In genomic region chr3:122432811-122433406, GRCm38 (mm10) we compare ENCODE assay signal across 15 mouse cellular contexts.
DNase-seq lines count a peak whose midpoint lies in the region; ATAC-seq and TF ChIP-seq lines count a peak whose summit lies in the region.
"Had no signal": no experiment of that assay in that cellular context is flagged by ENCODE, and none has a peak within 500 bp of the region (broad histone marks: within the 10 kb centered on the region; RNA-seq: fewer than 3 reads in every experiment).

No protein-coding gene starts in this region.

- H3K4me2 ChIP-seq in kidney, postnatal 0 days (ENCODE audit: low read length) = no peak overlapping the region
- H3K4me2 ChIP-seq: forebrain, embryonic 15.5 days; heart, embryonic 11.5 days; hindbrain, embryonic 12.5 days had no signal

- no peak; the same call in 1 of the 2 replicates for ATAC-seq in kidney, postnatal 0 days (replicated peaks; ENCODE audit: low FRiP score, low read depth)
- ATAC-seq: forebrain, embryonic 15.5 days had no signal

- TF ChIP-seq CTCF in kidney, postnatal 0 days (IDR thresholded peaks at IDR 0.05; ENCODE audit: low read depth) = no peak
- TF ChIP-seq CTCF in bone marrow, adult 2 months (IDR thresholded peaks at IDR 0.05; ENCODE audit: control insufficient read depth, insufficient read depth, low read length) = no peak

- WGBS in kidney, postnatal 0 days = 28% methylated on average over 9 of the region's 9 CpGs
- WGBS in bone marrow, adult 2 months = 57% methylated on average over 9 of the region's 9 CpGs

- H3K4me1 ChIP-seq in kidney, postnatal 0 days (replicated peaks; ENCODE audit: insufficient read depth, low read length) = 0 out of 2 replicates have a peak, but pooled peaks cover 6% of the 10 kb centered on the region
- H3K4me1 ChIP-seq in bone marrow, adult 2 months (ENCODE audit: control insufficient read depth, insufficient read depth, low read length) = peaks cover 1% of the 10 kb centered on the region; the same call in 1 of the 2 replicates

- peak; percentile 54 for DNase-seq in embryo, embryonic 10 days (ENCODE audit: low spot score)
- DNase-seq in embryo, embryonic 9.5 days (ENCODE audit: extremely low spot score) = no peak
- peak; percentile 77 for DNase-seq in kidney, postnatal 0 days (ENCODE audit: low spot score)
- no peak for DNase-seq in kidney, postnatal 25 days
- peak; percentile 47 for DNase-seq in lung, postnatal 25 days (ENCODE audit: low spot score)
- no peak for DNase-seq in frontal cortex, postnatal 14 days (ENCODE audit: low spot score in 2 of 2)
- no peak for DNase-seq in thymus, postnatal 25 days
- DNase-seq: adrenal gland, postnatal 25 days; cerebellum, adult 18-20 months; kidney, adult 2 months; retina, postnatal 1 day had no signal

- H3K9me3 ChIP-seq in kidney, postnatal 0 days (replicated peaks; ENCODE audit: low read length) = no peaks in the 10 kb centered on the region
- H3K9me3 ChIP-seq: forebrain, embryonic 15.5 days; hindbrain, embryonic 12.5 days had no signal

- TF ChIP-seq POLR2A in bone marrow, adult 2 months (IDR thresholded peaks at IDR 0.05; ENCODE audit: borderline replicate concordance, control insufficient read depth, low read depth, low read length) = no peak

- H3K27ac ChIP-seq in kidney, postnatal 0 days = no peak overlapping the region
- 0 out of 2 replicates have a peak overlapping the region, but pooled peaks have one; percentile 5 for H3K27ac ChIP-seq in bone marrow, adult 2 months (ENCODE audit: control insufficient read depth, insufficient read depth, low read depth, low read length, poor library complexity)
- H3K27ac ChIP-seq: forebrain, embryonic 15.5 days; hindbrain, embryonic 12.5 days had no signal

- no peak overlapping the region for H3K9ac ChIP-seq in kidney, postnatal 0 days (ENCODE audit: low read depth, low read length)
- H3K9ac ChIP-seq: forebrain, embryonic 15.5 days; hindbrain, embryonic 12.5 days had no signal

- H3K27me3 ChIP-seq in kidney, postnatal 0 days (ENCODE audit: insufficient read depth, low read length) = no peaks in the 10 kb centered on the region
- H3K27me3 ChIP-seq: forebrain, embryonic 15.5 days; hindbrain, embryonic 12.5 days had no signal

- H3K36me3 ChIP-seq in kidney, postnatal 0 days (ENCODE audit: insufficient read depth, low read length) = no peaks in the 10 kb centered on the region
- H3K36me3 ChIP-seq: forebrain, embryonic 15.5 days; hindbrain, embryonic 12.5 days had no signal

- H3K4me3 ChIP-seq in kidney, postnatal 0 days (replicated peaks; ENCODE audit: low read depth, low read length) = no peak overlapping the region
- no peak overlapping the region for H3K4me3 ChIP-seq in bone marrow, adult 2 months (replicated peaks; ENCODE audit: control insufficient read depth, low read depth, low read length)
- H3K4me3 ChIP-seq: forebrain, embryonic 15.5 days; hindbrain, embryonic 12.5 days had no signal

Comparison
In these comparisons a context has a peak if more than half of its experiments do, and no peak if none do; other contexts are left out.
1. DNase-seq: peak in embryo, embryonic 10 days (single experiment), kidney, postnatal 0 days (single experiment) and lung, postnatal 25 days (single experiment); none in embryo, embryonic 9.5 days (single experiment), kidney, postnatal 25 days (0 of 2), frontal cortex, postnatal 14 days (0 of 2) and thymus, postnatal 25 days (single experiment).